Comparison of ENCODE assay signal across 25 mouse cellular contexts in the genomic region with DNA sequence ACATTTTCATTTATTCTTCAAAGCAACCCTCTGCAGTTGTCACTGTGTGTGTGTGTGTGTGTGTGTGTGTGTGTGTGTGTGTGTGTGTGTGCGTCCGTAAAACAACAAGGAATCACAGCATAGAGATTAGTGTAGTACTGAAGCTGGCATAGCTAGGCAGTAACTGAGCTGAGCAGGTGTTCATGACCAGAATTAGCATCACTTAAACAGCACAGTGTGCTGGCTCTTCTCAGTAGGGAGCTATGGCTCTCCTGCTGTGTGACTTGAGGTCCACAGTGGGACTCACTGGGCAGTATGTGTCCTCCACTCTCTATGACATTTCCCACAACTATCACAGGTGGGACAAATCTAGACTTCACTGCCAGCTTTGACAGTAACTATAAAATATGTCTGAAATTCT. TPM values are rescaled to one million over a fixed set of nuclear protein-coding genes. Genes with fewer than 3 reads are reported as not detected.
"Had no signal": no experiment of that assay in that cellular context is flagged by ENCODE, and none has a peak within 500 bp of the region (broad histone marks: within the 10 kb centered on the region; RNA-seq: fewer than 3 reads in every experiment).

No protein-coding gene starts in this region.

- ATAC-seq: hindbrain, postnatal 0 days; intestine, embryonic 16.5 days had no signal

- DNase-seq: gastrocnemius, postnatal 14 days; gastrocnemius, postnatal 36 days; heart, adult 18-20 months; heart, postnatal 14 days; heart, postnatal 36 days; kidney, adult 11 months; kidney, adult 2 months; kidney, adult 9 months; kidney, postnatal 14 days; kidney, postnatal 36 days; layer of hippocampus, adult 9-11 months; layer of hippocampus, postnatal 36 days; liver; liver, embryonic 13.5 days had no signal

RNA-seq across cellular contexts. Expression of gene Rcvrn, which starts 35.9 kb away (rescaled TPM):
- total RNA-seq: gastrocnemius, postnatal 14 days; gastrocnemius, postnatal 36 days; heart, adult 18-20 months; heart, adult 8-10 months; heart, postnatal 14 days; heart, postnatal 36 days; hematopoietic stem cell, adult 5-6 weeks; hindbrain, postnatal 0 days had no signal

RNA-seq across cellular contexts. Expression of gene Glp2r, which starts 39.9 kb away (rescaled TPM):
- total RNA-seq: heart, adult 18-20 months; heart, adult 8-10 months; heart, postnatal 14 days; heart, postnatal 36 days; hematopoietic stem cell, adult 5-6 weeks; hindbrain, postnatal 0 days had no signal

RNA-seq across cellular contexts. Expression of gene Gsg1l2, which starts 43.4 kb away (rescaled TPM):
- total RNA-seq: gastrocnemius, adult 8-10 months; gastrocnemius, postnatal 14 days; gastrocnemius, postnatal 36 days; heart, adult 18-20 months; heart, adult 8-10 months; heart, postnatal 14 days; heart, postnatal 36 days; hematopoietic stem cell, adult 5-6 weeks; hindbrain, postnatal 0 days; layer of hippocampus, adult 18-20 months; layer of hippocampus, adult 8-10 months; layer of hippocampus, postnatal 14 days; layer of hippocampus, postnatal 36 days; left cerebral cortex, adult 18-20 months; left cerebral cortex, postnatal 14 days; left cerebral cortex, postnatal 36 days had no signal
